Mouse (Mus musculus) duodenum, adult 2 months (tissue): ENCODE measurements around the gene Ckm. TPM values are rescaled to one million over a fixed set of nuclear protein-coding genes. Genes with fewer than 3 reads are reported as not detected.

ENCODE experiments used
- polyA plus RNA-seq: library from polyadenylated mRNA; depleted of rRNA; stranded (reverse); fragments of >200 nt; gene quantifications from 2 replicates; pipeline ENCODE4 v1.2.3, GENCODE M21; 2012; ENCODE audit warnings: low replicate concordance; rRNA removed

The Ckm gene
- polyA plus RNA-seq, result 51.7 and 59.9 TPM in 2 replicates

DNA sequence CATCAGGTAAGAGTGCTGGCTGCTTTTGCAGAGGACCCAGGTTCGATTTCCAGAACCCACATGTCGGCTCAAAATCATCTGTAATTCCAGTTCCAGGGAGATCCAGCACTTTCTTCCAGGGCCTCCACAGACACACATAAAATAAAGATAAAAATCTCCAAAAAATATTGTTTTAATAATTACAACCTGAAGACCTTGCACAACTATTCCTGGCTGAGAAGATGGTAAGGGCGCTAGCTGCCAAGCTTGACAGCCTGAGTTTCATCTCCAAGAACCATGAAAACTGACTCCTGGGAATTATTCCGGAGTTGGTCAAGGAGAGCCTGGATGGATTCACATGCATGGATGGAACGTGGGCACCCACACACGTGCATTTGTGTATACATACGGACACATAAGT is at the start of gene Ckm:
TSS of gene Ckm (plus strand) at position 301 of the 400 bp plus-strand sequence.

DNA sequence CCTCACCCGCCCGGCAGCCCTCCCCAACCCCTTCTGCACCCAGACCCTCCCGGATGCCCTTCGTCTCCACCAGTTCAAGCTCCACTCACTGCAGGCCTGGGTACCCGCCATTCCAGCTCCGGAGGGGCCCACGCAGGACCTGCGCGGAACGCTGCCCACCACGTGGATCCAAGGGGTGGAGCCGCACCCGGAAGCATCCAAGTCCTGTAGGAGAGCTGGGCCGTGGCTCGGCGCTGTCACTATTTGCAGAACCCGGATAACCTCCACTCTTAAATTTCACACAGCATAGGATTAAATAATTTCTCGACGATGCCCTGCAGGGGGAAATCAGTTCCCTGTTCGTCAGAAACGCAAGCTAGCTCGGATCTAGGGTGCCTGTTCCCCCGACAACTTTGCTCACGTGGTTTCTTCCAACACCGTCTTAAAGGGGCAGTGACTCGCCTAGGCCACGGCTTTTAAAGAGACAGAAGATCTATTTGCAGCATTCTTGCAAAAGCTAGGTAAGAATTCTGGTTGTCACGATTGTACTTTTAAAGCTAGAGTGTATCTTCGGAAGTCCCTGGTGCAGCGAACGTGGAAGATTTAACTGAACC is 45.2 kb upstream of the Ckm start, which contains the start of the genes Cd3eap and Ppp1r13l:
TSS of gene Cd3eap (minus strand) at position 185 of the 593 bp plus-strand sequence.
TSS of gene Ppp1r13l (plus strand) at position 451 of the 593 bp plus-strand sequence.

DNA sequence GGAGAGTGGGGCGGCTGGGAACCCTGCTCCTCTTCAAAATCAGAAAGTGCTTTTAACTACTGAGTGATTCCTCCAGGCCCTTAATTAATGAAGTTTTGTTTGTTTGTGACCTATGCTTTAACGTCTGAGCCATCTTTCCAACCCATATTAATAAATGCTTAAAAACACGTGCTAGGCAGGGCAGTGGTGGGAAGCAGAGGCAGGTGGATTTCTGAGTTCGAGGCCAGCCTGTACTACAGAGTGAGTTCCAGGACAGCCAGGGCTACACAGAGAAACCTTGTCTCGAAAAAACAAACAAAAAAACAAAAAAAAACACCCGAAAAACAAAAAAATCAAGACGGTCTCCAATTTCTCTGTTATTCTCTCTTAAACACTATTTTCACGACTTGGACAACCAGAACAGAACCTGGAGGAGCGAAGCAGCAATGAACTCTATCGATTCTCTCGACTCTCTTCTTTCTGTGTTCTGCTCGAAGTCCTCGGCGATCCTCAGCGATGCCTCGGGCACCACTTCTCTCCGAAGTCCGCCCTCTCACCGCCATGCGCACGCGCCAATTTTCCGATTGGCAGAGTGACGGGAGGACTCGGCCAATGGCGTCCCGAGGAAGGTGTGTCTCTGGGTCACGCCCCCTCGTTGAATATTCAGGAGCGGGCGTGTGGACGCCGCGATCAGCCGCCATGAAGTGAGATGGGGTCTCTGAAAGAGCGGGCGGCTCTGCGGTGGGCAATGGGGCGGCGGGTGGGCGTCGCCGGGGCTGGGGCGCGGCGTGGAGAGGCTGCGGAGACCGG is 23.0 kb upstream of the Ckm start, which contains the start of gene Ercc2:
TSS of gene Ercc2 (plus strand) at position 634 of the 789 bp plus-strand sequence.

DNA sequence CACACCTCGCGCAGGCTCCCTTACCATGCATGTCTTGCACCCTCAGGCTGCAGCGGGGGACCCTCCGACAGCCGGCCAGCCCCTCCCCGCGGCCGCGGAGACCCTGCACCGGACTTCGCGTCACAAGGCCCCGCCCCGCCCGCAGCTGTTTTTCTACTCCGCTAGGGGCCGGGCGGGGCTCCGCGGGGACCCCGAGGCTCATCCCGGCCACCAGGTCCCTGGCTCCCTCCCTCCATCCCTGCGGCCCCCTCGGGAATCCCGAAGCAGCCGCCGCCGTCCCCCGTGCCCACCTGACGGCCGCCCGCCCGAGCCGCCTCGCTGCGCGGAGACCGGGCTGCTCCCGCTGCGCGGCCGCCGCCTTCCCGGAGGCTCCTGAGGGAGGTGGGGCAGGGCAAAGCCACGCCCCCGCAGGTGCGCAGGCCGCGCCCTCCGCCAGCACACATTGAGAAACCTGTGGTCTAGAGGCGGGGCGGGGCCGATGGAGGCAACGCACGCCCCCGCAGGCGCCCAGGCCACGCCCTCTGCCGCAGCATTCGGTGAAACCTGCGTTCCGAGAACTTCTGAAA is 762 bp upstream of the Ckm start, which contains the start of gene Klc3:
TSS of gene Klc3 (minus strand) at position 374 of the 566 bp plus-strand sequence.

DNA sequence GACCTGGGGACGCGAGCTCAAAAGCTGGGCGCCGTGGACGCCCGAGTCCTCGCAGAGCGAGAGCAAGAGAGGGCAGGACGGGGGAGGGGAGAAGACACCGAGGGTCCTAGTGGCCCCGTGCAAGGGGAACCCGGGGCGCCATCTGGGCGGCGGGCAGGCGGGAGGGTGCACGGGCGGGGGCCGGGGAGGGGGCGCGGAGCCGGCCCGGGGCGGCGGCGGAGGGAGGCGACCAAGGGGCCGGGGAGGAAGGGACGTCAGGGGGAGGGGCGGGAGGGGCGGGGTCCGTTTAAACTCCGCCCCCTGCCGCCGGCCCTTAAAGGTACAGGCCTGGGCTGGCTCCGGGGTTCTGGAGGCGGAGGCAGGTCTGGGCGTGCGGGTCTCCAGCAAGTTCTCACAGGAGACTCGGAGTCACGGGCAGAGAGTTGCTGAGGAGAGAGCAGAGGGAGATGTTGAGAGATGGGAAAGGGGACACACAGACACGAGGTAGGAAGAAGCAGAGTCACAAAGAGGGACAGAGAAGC is 54.1 kb downstream of the Ckm start, which contains the start of gene Mark4:
TSS of gene Mark4 (minus strand) at position 231 of the 521 bp plus-strand sequence.

DNA sequence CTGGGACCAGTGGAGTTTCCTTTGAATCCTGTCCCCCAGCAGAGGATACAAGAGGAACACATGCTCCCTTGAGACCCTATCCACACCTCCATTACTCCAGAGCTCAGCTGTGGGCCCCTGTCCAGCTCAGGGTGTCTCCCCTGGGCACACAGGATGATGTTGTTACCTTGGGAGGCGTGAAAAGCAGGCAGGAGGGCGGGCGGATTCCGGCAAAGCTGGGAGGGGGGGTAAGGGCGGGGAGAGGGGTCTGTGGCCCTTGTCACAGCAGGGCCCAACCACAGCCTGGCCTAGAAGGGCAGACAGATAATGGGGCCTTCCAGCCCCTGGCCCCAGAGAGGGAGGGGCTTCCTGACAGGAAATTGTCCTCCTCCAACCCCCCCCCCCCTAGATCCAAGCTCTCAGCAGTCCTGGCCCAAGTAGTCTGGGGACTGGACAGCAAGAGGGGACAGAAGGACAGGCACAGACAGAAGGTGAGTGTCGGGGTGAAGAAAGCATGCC is 58.4 kb downstream of the Ckm start, which contains the start of gene Exoc3l2:
TSS of gene Exoc3l2 (plus strand) at position 448 of the 498 bp plus-strand sequence.

Other genes starting within 250 kb of the Ckm start
- 0.63 and 0.77 TPM in 2 replicates for gene Gipr, start 238.6 kb upstream of the Ckm start, polyA plus RNA-seq
- 20.3 and 22.0 TPM in 2 replicates for gene Eml2, start 228.4 kb upstream of the Ckm start, polyA plus RNA-seq
- gene Gpr4, start 192.2 kb upstream of the Ckm start, polyA plus RNA-seq, result 5.1 and 6.3 TPM in 2 replicates
- 24.2 and 25.9 TPM in 2 replicates for gene Opa3, start 176.4 kb upstream of the Ckm start, polyA plus RNA-seq
- 436 and 468 TPM in 2 replicates for gene Vasp, start 133.0 kb upstream of the Ckm start, polyA plus RNA-seq
- gene Ppm1n, start 124.7 kb upstream of the Ckm start, polyA plus RNA-seq, result 1.4 and 23.4 TPM in 2 replicates
- gene Rtn2, start 122.2 kb upstream of the Ckm start, polyA plus RNA-seq, result 13.4 and 16.6 TPM in 2 replicates
- gene Fosb, start 94.7 kb upstream of the Ckm start, polyA plus RNA-seq, result 0.99 and 6.4 TPM in 2 replicates
- gene Ercc1, start 60.0 kb upstream of the Ckm start, polyA plus RNA-seq, result 14.9 and 16.2 TPM in 2 replicates
- gene Cd3eap, start 45.3 kb upstream of the Ckm start, polyA plus RNA-seq, result 1.9 and 5.3 TPM in 2 replicates
- 7.7 and 8.8 TPM in 2 replicates for gene Ppp1r13l, start 45.0 kb upstream of the Ckm start, polyA plus RNA-seq
- gene Ercc2, start 22.8 kb upstream of the Ckm start, polyA plus RNA-seq, result 37.5 and 41.5 TPM in 2 replicates
- gene Klc3, start 672 bp upstream of the Ckm start, polyA plus RNA-seq, result 1.2 and 2.1 TPM in 2 replicates
- 15.0 and 33.5 TPM in 2 replicates for gene Mark4, start 54.0 kb downstream of the Ckm start, polyA plus RNA-seq
- 5.1 and 11.1 TPM in 2 replicates for gene Exoc3l2, start 58.6 kb downstream of the Ckm start, polyA plus RNA-seq
- gene Bloc1s3, start 103.6 kb downstream of the Ckm start, polyA plus RNA-seq, result 10.5 and 31.4 TPM in 2 replicates
- 159 and 195 TPM in 2 replicates for gene Trappc6a, start 103.6 kb downstream of the Ckm start, polyA plus RNA-seq
- gene Nkpd1, start 113.1 kb downstream of the Ckm start, polyA plus RNA-seq, result 0.15 and 0.18 TPM in 2 replicates
- 99.5 and 166 TPM in 2 replicates for gene Ppp1r37, start 158.3 kb downstream of the Ckm start, polyA plus RNA-seq
- 3.9 and 4.8 TPM in 2 replicates for gene Zfp296, start 172.5 kb downstream of the Ckm start, polyA plus RNA-seq
- gene Gemin7, start 172.8 kb downstream of the Ckm start, polyA plus RNA-seq, result 94.7 and 164 TPM in 2 replicates
- 168 and 347 TPM in 2 replicates for gene Clasrp, start 199.7 kb downstream of the Ckm start, polyA plus RNA-seq
- gene Relb, start 224.7 kb downstream of the Ckm start, polyA plus RNA-seq, result 41.9 and 115 TPM in 2 replicates